Mouse (Mus musculus): ENCODE results near the gene Pygo1. TPM values are rescaled to one million over a fixed set of nuclear protein-coding genes. Genes with fewer than 3 reads are reported as not detected.

Gene Pygo1
- polyA plus RNA-seq, 1 experiment, result 0.18 TPM

DNA sequence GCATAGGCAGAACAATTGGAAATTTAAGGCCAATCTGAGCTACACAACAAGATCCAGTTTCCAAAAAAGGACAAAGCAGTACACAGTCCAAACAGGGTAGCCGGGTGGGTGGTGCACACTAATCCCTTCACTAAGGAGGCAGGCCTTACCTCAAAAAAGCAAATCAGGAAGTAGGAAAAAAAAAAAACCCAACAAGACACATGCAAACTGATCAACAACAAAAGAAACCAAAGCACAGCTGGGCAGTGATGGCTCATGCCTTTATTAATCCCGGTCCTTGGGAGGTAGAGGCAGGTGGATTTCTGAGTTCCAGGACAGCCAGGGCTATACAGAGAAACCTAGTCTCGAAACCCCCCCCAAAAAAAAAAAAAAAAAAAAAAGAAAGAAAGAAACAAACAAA, 62.3 kb downstream of the Pygo1 start:
- TF ChIP-seq POLR2A (IDR thresholded peaks at IDR 0.05; ENCODE audit: low read depth, low read length) (no peak), CTCF (IDR thresholded peaks at IDR 0.05; ENCODE audit: extremely low read depth, insufficient read depth, insufficient read length, insufficient replicate concordance) (no peak)
- Histone ChIP-seq H3K4me3 (ENCODE audit: extremely low read depth, insufficient read depth, insufficient read length) (no peak overlapping the region), H3K4me1 (ENCODE audit: control insufficient read depth, insufficient read depth, insufficient read length) (no peaks in the 10 kb centered on the region; the same call in none of the 2 replicates), H3K36me3 (ENCODE audit: control insufficient read depth, insufficient read depth, low read length) (no peaks in the 10 kb centered on the region), H3K27ac (ENCODE audit: insufficient read depth, low read length) (no peak overlapping the region), H3K27me3 (ENCODE audit: control insufficient read depth, insufficient read depth, low read length) (no peaks in the 10 kb centered on the region)
- WGBS, result 59% methylated on average over 3 of the region's 3 CpGs
- no peak for DNase-seq (ENCODE audit: low read depth in 1 of 2, low spot score in 2 of 2)

- Histone ChIP-seq H3K36me3 (ENCODE audit: control insufficient read depth, insufficient read depth, low read length) (no peaks in the 10 kb centered on the region), H3K4me1 (ENCODE audit: control insufficient read depth, insufficient read depth, insufficient read length) (no peaks in the 10 kb centered on the region; the same call in none of the 2 replicates), H3K4me3 (ENCODE audit: extremely low read depth, insufficient read depth, insufficient read length) (no peak overlapping the region), H3K27ac (ENCODE audit: insufficient read depth, low read length) (no peak overlapping the region), H3K27me3 (ENCODE audit: control insufficient read depth, insufficient read depth, low read length) (no peaks in the 10 kb centered on the region)
- TF ChIP-seq POLR2A (IDR thresholded peaks at IDR 0.05; ENCODE audit: low read depth, low read length) (no peak), CTCF (IDR thresholded peaks at IDR 0.05; ENCODE audit: extremely low read depth, insufficient read depth, insufficient read length, insufficient replicate concordance) (no peak)
- no peak for DNase-seq (ENCODE audit: low read depth in 1 of 2, low spot score in 2 of 2)
- 96% methylated on average over 5 of the region's 5 CpGs for WGBS
These were observed 63.3 kb downstream of the Pygo1 start for GRCm38 (mm10) chr9:72988706-72989105.

DNA sequence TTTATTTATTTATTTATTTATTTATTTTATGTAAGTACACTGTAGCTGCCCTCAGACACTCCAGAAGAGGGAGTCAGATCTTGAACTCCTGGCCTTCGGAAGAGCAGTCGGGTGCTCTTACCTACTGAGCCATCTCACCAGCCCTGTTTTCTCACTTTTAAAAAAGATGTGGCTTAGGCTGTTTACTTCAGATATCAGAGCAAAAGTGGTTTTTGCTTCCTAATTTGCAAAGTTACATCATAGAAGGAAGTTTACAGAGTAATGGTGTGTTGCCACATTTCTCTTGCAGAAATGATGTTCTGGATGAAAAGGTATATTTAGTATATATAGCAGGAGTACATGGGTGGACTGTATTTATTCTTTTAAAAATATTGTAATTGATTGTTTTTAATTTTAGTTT, 66.0 kb downstream of the Pygo1 start:
- Histone ChIP-seq H3K27me3 (ENCODE audit: control insufficient read depth, insufficient read depth, low read length) (no peaks in the 10 kb centered on the region), H3K4me3 (ENCODE audit: extremely low read depth, insufficient read depth, insufficient read length) (no peak overlapping the region), H3K4me1 (ENCODE audit: control insufficient read depth, insufficient read depth, insufficient read length) (no peaks in the 10 kb centered on the region; the same call in none of the 2 replicates), H3K36me3 (ENCODE audit: control insufficient read depth, insufficient read depth, low read length) (0 out of 2 replicates have a peak, but pooled peaks cover 2% of the 10 kb centered on the region), H3K27ac (ENCODE audit: insufficient read depth, low read length) (no peak overlapping the region)
- 82% methylated on average over 2 of the region's 2 CpGs for WGBS
- TF ChIP-seq POLR2A (IDR thresholded peaks at IDR 0.05; ENCODE audit: low read depth, low read length), result no peak
- no peak for TF ChIP-seq CTCF (IDR thresholded peaks at IDR 0.05; ENCODE audit: extremely low read depth, insufficient read depth, insufficient read length, insufficient replicate concordance)
- DNase-seq (ENCODE audit: low read depth in 1 of 2, low spot score in 2 of 2), result no peak

DNA sequence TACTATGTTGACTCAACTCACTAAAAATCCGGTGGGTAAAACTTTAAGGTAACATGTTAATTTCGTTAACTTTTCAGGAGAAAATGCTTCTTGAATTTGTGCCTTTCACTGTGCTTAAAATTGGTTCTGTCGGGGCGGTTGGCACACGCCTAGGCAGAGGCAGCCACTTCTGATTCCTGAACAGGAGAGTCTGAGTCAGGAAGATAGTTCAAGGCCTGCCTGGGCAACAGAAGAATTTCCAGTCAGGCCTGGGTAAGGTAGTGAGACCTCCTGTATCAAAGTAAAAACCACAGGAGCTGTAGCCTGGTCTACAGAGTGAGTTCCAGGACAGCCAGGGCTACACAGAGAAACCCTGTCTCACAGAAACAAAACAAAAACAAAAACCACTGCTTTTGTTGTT, 67.1 kb downstream of the Pygo1 start:
- TF ChIP-seq POLR2A (IDR thresholded peaks at IDR 0.05; ENCODE audit: low read depth, low read length), result no peak
- 92% methylated on average over 5 of the region's 5 CpGs for WGBS

GRCm38 (mm10) chr9:72996167-72996566, 70.7 kb downstream of the Pygo1 start:
- Histone ChIP-seq H3K36me3 (ENCODE audit: control insufficient read depth, insufficient read depth, low read length) (peaks cover 5% of the 10 kb centered on the region; the same call in 1 of the 2 replicates), H3K4me3 (ENCODE audit: extremely low read depth, insufficient read depth, insufficient read length) (no peak overlapping the region), H3K4me1 (ENCODE audit: control insufficient read depth, insufficient read depth, insufficient read length) (no peaks in the 10 kb centered on the region; the same call in 1 of the 2 replicates), H3K27ac (ENCODE audit: insufficient read depth, low read length) (no peak overlapping the region), H3K27me3 (ENCODE audit: control insufficient read depth, insufficient read depth, low read length) (no peaks in the 10 kb centered on the region)
- TF ChIP-seq CTCF (IDR thresholded peaks at IDR 0.05; ENCODE audit: extremely low read depth, insufficient read depth, insufficient read length, insufficient replicate concordance) (no peak), POLR2A (IDR thresholded peaks at IDR 0.05; ENCODE audit: low read depth, low read length) (no peak)
- DNase-seq (ENCODE audit: low read depth in 1 of 2, low spot score in 2 of 2), result no peak

More for the DNA sequence above, 67.1 kb downstream of the Pygo1 start:
- H3K4me3 ChIP-seq (ENCODE audit: extremely low read depth, insufficient read depth, insufficient read length), result no peak overlapping the region
- no peak for DNase-seq (ENCODE audit: low read depth in 1 of 2, low spot score in 2 of 2)
- H3K36me3 ChIP-seq (ENCODE audit: control insufficient read depth, insufficient read depth, low read length), result 0 out of 2 replicates have a peak, but pooled peaks cover 2% of the 10 kb centered on the region
- no peaks in the 10 kb centered on the region; the same call in 1 of the 2 replicates for H3K4me1 ChIP-seq (ENCODE audit: control insufficient read depth, insufficient read depth, insufficient read length)
- H3K27ac ChIP-seq (ENCODE audit: insufficient read depth, low read length), result no peak overlapping the region
- H3K27me3 ChIP-seq (ENCODE audit: control insufficient read depth, insufficient read depth, low read length), result no peaks in the 10 kb centered on the region

- TF ChIP-seq CTCF (IDR thresholded peaks at IDR 0.05; ENCODE audit: extremely low read depth, insufficient read depth, insufficient read length, insufficient replicate concordance) (no peak), POLR2A (IDR thresholded peaks at IDR 0.05; ENCODE audit: low read depth, low read length) (no peak)
- WGBS, result 88% methylated on average over 7 of the region's 7 CpGs
- Histone ChIP-seq H3K27me3 (ENCODE audit: control insufficient read depth, insufficient read depth, low read length) (no peaks in the 10 kb centered on the region), H3K4me1 (ENCODE audit: control insufficient read depth, insufficient read depth, insufficient read length) (no peaks in the 10 kb centered on the region), H3K27ac (ENCODE audit: insufficient read depth, low read length) (no peak overlapping the region), H3K4me3 (ENCODE audit: extremely low read depth, insufficient read depth, insufficient read length) (no peak overlapping the region), H3K36me3 (ENCODE audit: control insufficient read depth, insufficient read depth, low read length) (peaks cover 8% of the 10 kb centered on the region)
- no peak for DNase-seq (ENCODE audit: low read depth in 1 of 2, low spot score in 2 of 2)
These were observed 71.4 kb downstream of the Pygo1 start for GRCm38 (mm10) chr9:72996806-72997205.

- WGBS, result 86% methylated on average over 2 of the region's 2 CpGs
- Histone ChIP-seq H3K36me3 (ENCODE audit: control insufficient read depth, insufficient read depth, low read length) (peaks cover 17% of the 10 kb centered on the region), H3K4me1 (ENCODE audit: control insufficient read depth, insufficient read depth, insufficient read length) (no peaks in the 10 kb centered on the region)
These were observed 75.0 kb downstream of the Pygo1 start for GRCm38 (mm10) chr9:73000487-73000886.

More at GRCm38 (mm10) chr9:73000487-73000886, 75.0 kb downstream of the Pygo1 start:
- Histone ChIP-seq H3K27me3 (ENCODE audit: control insufficient read depth, insufficient read depth, low read length) (no peaks in the 10 kb centered on the region), H3K27ac (ENCODE audit: insufficient read depth, low read length) (no peak overlapping the region), H3K4me3 (ENCODE audit: extremely low read depth, insufficient read depth, insufficient read length) (no peak overlapping the region)
- TF ChIP-seq CTCF (IDR thresholded peaks at IDR 0.05; ENCODE audit: extremely low read depth, insufficient read depth, insufficient read length, insufficient replicate concordance) (no peak), POLR2A (IDR thresholded peaks at IDR 0.05; ENCODE audit: low read depth, low read length) (no peak)
- DNase-seq (ENCODE audit: low read depth in 1 of 2, low spot score in 2 of 2), result no peak

Data from spleen, adult 2 months (tissue).